Mouse (Mus musculus) forebrain, embryonic 12.5 days (tissue): ENCODE measurements around the gene Phlpp2. TPM values are rescaled to one million over a fixed set of nuclear protein-coding genes. Genes with fewer than 3 reads are reported as not detected.

ENCODE experiments used
- ATAC-seq: fragments of 200-750 bp; cut with Nextera tagmentation; 2 replicates; pipeline ENCODE4 v1.8.0; 2017; ENCODE audit warnings: moderate TSS enrichment; ENCODE audit not compliant: low FRiP score
- H3K27ac ChIP-seq: fragments of 300-500 bp; sonication (generic); 2 replicates; pipeline ENCODE4 v1.5.1; 2016; ENCODE audit warnings: mild to moderate bottlenecking
- H3K27me3 ChIP-seq: fragments of 300-500 bp; sonication (generic); 2 replicates; pipeline ENCODE4 v1.6.1; 2016; ENCODE audit warnings: mild to moderate bottlenecking
- H3K36me3 ChIP-seq: fragments of 300-500 bp; sonication (generic); replicated peaks from 2 replicates; pipeline ENCODE4 v1.6.1; 2016; ENCODE audit warnings: mild to moderate bottlenecking
- H3K4me1 ChIP-seq: fragments of 300-500 bp; sonication (generic); 2 replicates; pipeline ENCODE4 v1.6.1; 2016
- H3K4me2 ChIP-seq: fragments of 300-500 bp; sonication (generic); 2 replicates; pipeline ENCODE4 v1.6.1; 2016; ENCODE audit warnings: mild to moderate bottlenecking, moderate library complexity
- H3K4me3 ChIP-seq: fragments of 300-500 bp; sonication (generic); replicated peaks from 2 replicates; pipeline ENCODE4 v1.5.1; 2016; ENCODE audit warnings: mild to moderate bottlenecking
- H3K9ac ChIP-seq: fragments of 300-500 bp; sonication (generic); 2 replicates; pipeline ENCODE4 v1.6.1; 2016; ENCODE audit warnings: mild to moderate bottlenecking
- H3K9me3 ChIP-seq: fragments of 300-500 bp; sonication (generic); 2 replicates; pipeline ENCODE4 v1.6.1; 2016
- WGBS: fragments of 180-500 bp; shearing (Covaris S2); methylation state at CpG from one replicate; pipeline ENCODE4 v1.1.7; 2016; 5-methylcytosine and 5-hydroxymethylcytosine counted together
- polyA plus RNA-seq: library from polyadenylated mRNA; unstranded; fragments of >200 nt; fragmentation: Nextera tagmentation; extraction: Ambion mirVana; gene quantifications from 2 replicates; pipeline ENCODE4 v1.2.1, GENCODE M21; 2016

The Phlpp2 gene
- 3.1 and 3.9 TPM in 2 replicates for polyA plus RNA-seq

DNA sequence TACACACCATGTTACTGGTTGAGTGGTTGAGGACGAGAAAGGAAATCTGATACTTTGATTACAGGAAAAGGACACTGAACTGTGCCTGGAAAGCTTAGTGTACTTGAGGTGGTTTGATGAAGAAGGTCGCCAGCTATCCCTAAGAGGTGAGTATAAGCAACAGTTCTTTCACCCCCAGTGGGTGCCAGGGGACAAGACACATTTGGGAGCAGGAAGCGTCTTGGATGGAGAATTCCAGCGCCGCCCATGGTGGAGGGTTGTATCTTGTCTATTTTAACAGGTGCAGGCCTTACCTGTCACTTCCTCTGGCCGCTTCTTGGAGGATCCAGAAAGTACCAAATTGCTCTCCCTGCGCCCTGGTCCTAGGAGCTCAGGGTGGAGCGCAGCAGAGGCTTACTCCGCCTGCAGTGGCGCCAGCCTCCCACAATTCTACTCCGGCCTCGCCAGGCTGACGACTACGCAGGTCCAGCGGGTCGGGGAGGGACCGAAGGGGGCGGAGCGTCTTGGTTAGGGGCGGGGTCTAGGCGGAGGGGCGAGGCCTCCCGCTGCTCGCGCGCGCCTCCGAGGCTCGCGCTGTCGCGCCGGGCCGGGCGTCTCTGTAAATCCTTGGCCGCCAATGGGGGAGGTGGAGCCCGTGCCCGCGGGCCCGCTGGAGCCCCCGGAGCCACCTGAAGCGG, at the start of gene Phlpp2:
Gene Phlpp2, plus strand, starts transcription at position 540 of the 677 bp plus-strand sequence.
- 1% methylated on average over 41 of the region's 42 CpGs for WGBS
- H3K4me1 ChIP-seq = peaks cover 9% of the 10 kb centered on the region
- H3K4me2 ChIP-seq = peak within 1 kb of the TSS; percentile 87
- H3K27ac ChIP-seq = peak within 1 kb of the TSS; percentile 92
- no peaks in the 10 kb centered on the region for H3K36me3 ChIP-seq
- no peaks in the 10 kb centered on the region for H3K9me3 ChIP-seq
- ATAC-seq = peak; percentile 98
- H3K27me3 ChIP-seq = no peaks in the 10 kb centered on the region
- peak within 1 kb of the TSS; percentile 93 for H3K9ac ChIP-seq
- H3K4me3 ChIP-seq = peak within 1 kb of the TSS; percentile 96

DNA sequence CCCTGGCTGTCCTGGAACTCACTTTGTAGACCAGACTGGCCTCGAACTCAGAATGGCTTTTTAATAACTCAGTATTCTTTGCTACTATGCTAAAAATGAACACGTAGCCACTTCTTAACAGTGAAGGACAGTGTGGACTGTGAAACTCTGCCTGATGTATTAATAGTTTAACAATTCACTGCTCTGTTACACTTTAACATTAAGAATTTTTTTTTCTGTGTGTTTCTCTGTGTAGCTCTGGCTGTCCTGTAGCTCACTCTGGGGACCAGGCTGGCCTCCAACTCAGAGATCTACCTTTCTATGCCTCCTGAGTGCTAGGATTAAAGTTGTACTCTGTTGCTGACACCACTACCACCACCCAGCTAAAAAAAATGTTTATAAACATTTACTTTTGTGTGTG, 44.8 kb upstream of the Phlpp2 start:
- no peaks in the 10 kb centered on the region for H3K27me3 ChIP-seq
- H3K9me3 ChIP-seq = no peaks in the 10 kb centered on the region
- 91% methylated on average over 2 of the region's 2 CpGs for WGBS
- H3K4me2 ChIP-seq = no peak overlapping the region
- H3K4me1 ChIP-seq = no peaks in the 10 kb centered on the region
- no peak overlapping the region for H3K4me3 ChIP-seq
- H3K27ac ChIP-seq = no peak overlapping the region
- no peak overlapping the region for H3K9ac ChIP-seq
- peaks cover 5% of the 10 kb centered on the region; the same call in 1 of the 2 replicates for H3K36me3 ChIP-seq
- ATAC-seq = no peak

DNA sequence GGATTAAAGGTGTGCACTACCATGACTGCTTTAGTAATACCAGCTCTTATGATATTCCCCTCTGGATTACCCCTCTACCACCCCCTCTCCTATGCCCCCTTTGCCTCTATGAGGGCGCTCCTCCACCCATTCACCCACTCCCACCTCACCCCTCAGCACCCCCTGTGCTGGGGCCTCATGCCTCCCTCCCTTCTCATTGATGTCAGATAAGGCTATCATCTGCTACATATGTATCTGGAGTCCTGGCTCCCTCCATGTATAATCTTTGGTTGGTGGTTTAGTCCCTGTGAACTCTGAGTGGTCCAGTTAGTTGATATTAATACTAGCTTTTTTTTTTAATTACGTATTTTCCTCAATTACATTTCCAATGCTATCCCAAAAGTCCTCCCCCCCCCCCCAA, 28.5 kb upstream of the Phlpp2 start:
- Histone ChIP-seq H3K36me3 (peaks cover 38% of the 10 kb centered on the region), H3K9ac (no peak overlapping the region), H3K9me3 (no peaks in the 10 kb centered on the region), H3K4me1 (no peaks in the 10 kb centered on the region), H3K27me3 (no peaks in the 10 kb centered on the region), H3K4me2 (no peak overlapping the region), H3K4me3 (no peak overlapping the region), H3K27ac (no peak overlapping the region)
- 91% methylated on average over 2 of the region's 2 CpGs for WGBS
- no peak for ATAC-seq

DNA sequence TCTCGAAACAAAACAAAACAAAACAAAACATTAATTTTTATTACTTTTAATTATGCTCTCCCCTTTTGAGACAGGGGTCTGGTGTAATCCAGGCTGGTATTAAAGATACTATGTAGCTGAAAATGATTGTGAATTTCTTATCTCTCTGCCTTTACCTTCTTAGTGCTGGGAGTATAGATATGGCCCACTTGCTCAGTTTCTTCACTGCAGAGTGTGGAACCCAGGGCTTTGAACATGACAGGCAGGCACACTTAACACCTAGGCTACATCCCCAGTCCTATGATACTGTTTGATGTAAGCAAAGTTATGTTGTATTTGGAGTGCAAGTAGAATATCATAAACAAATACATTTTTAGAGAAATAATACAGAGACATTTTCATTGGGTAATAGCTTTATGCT, 25.9 kb upstream of the Phlpp2 start:
- H3K9me3 ChIP-seq = no peaks in the 10 kb centered on the region
- no peaks in the 10 kb centered on the region for H3K4me1 ChIP-seq
- no peak overlapping the region for H3K27ac ChIP-seq
- H3K27me3 ChIP-seq = no peaks in the 10 kb centered on the region
- H3K9ac ChIP-seq = no peak overlapping the region
- H3K4me2 ChIP-seq = no peak overlapping the region
- no peak overlapping the region for H3K4me3 ChIP-seq
- no peak for ATAC-seq
- WGBS = 100% methylated on average over 1 of the region's 1 CpGs
- H3K36me3 ChIP-seq = peaks cover 39% of the 10 kb centered on the region

DNA sequence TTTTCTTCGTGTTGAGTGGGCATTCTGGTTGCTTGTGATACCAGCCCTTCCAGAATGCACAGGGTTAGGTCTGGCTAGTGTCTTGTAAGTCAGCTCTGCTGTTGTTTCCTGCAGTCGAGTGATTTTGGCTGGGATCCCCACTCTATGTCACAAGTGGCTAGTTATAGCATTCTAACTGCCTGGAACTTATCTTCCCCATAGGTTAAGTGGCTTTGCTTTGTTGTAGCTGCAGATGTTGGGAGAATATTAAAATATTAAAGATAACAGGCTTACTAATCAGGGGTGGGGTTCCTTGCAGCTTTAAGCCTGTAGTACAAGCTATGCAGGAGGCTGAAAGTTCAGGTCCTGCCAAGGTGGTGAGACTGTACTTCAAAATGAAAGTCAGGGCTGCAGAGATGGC, 20.5 kb upstream of the Phlpp2 start:
- Histone ChIP-seq H3K4me1 (no peaks in the 10 kb centered on the region), H3K4me2 (no peak overlapping the region), H3K27ac (no peak overlapping the region), H3K36me3 (peaks cover 65% of the 10 kb centered on the region), H3K9ac (no peak overlapping the region), H3K27me3 (no peaks in the 10 kb centered on the region), H3K9me3 (no peaks in the 10 kb centered on the region), H3K4me3 (no peak overlapping the region)
- no peak for ATAC-seq
- WGBS = 83% methylated on average over 2 of the region's 2 CpGs

DNA sequence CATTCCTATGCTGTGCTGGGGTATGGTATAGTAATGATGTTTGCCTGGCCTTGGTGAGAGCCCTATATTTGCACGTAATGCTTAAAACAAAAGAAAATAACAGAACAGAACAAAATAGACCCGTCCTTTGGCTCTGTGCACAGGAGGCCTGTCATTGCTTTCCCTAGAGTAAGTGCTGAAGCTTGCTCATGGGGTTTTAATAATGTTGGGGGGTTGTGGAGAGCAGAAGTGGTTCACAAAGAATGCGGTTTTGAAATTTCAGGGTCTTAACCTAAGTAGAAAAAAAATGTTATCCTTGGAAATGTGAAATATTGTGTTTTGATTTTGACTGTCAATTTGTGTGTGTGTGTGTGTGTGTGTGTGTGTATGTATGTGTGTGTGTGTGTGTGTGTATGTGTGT, 19.4 kb upstream of the Phlpp2 start:
- no peaks in the 10 kb centered on the region for H3K9me3 ChIP-seq
- peaks cover 59% of the 10 kb centered on the region for H3K36me3 ChIP-seq
- 89% methylated on average over 3 of the region's 3 CpGs for WGBS
- no peak overlapping the region for H3K27ac ChIP-seq
- no peak overlapping the region for H3K4me2 ChIP-seq
- no peaks in the 10 kb centered on the region for H3K4me1 ChIP-seq
- ATAC-seq = no peak
- H3K27me3 ChIP-seq = no peaks in the 10 kb centered on the region
- no peak overlapping the region for H3K4me3 ChIP-seq
- no peak overlapping the region for H3K9ac ChIP-seq

DNA sequence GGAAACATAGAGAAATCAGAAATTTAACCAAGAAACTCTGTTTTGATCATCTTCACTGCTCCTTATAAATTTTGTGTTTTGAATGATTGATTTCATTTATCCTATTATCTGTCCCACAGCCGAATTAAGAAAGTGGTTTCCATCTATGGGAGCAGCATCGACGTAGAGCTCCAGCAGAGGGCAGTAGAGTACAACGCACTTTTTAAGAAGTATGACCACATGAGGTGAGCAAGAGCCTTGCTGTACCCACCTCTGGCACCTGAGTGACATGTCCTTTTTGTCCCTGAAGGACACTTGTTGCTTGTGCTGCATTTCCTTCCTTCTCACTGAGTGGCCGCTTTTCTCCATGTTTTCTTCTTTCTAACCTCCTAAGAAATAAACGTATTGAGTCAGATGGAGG, 14.9 kb upstream of the Phlpp2 start:
- Histone ChIP-seq H3K4me3 (no peak overlapping the region), H3K36me3 (peaks cover 67% of the 10 kb centered on the region), H3K9me3 (no peaks in the 10 kb centered on the region), H3K4me2 (no peak overlapping the region), H3K9ac (no peak overlapping the region), H3K27ac (no peak overlapping the region), H3K4me1 (no peaks in the 10 kb centered on the region), H3K27me3 (no peaks in the 10 kb centered on the region)
- no peak for ATAC-seq
- WGBS = 45% methylated on average over 6 of the region's 6 CpGs

DNA sequence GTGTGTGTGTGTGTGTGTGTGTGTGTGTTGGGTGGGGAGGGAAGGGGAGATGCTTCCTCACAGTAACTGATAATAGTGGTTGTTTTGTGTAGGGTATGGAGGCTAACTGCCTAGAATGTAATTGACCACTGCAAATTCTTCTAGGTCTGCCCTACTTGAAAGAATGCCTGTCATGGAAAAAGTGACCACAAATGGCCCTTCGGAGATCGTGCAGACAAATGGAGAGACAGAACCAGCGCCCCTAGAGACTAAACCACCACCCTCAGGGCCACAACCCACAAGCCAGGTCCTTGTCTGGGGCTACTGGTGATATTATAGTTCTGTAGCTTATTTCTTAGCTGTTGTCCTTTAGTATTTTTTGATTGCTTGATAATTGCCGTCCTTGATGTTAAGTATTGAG, 13.8 kb upstream of the Phlpp2 start:
- H3K4me1 ChIP-seq = no peaks in the 10 kb centered on the region
- no peak overlapping the region for H3K4me3 ChIP-seq
- 86% methylated on average over 4 of the region's 4 CpGs for WGBS
- ATAC-seq = no peak
- H3K27ac ChIP-seq = no peak overlapping the region
- no peaks in the 10 kb centered on the region for H3K9me3 ChIP-seq
- H3K9ac ChIP-seq = no peak overlapping the region
- peaks cover 64% of the 10 kb centered on the region for H3K36me3 ChIP-seq
- H3K27me3 ChIP-seq = no peaks in the 10 kb centered on the region
- H3K4me2 ChIP-seq = no peak overlapping the region

DNA sequence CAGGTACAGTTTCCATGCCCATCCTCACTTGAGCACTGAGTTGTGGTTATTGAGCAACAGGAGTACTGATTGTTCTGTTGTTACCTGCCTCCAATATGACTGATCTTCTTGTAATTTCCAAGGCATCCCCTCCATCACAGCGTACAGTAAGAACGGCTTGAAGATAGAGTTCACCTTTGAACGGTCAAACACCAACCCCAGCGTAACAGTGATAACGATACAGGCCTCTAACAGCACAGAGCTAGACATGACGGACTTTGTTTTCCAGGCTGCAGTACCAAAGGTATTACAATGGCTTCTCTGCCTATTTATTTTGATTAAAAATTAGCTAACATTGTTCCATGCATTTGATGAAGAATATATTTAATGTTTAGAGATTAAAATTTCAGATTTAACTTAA, 12.9 kb upstream of the Phlpp2 start:
- no peaks in the 10 kb centered on the region for H3K27me3 ChIP-seq
- no peaks in the 10 kb centered on the region for H3K9me3 ChIP-seq
- no peak overlapping the region for H3K27ac ChIP-seq
- H3K9ac ChIP-seq = no peak overlapping the region
- WGBS = 95% methylated on average over 6 of the region's 6 CpGs
- no peaks in the 10 kb centered on the region for H3K4me1 ChIP-seq
- H3K4me3 ChIP-seq = no peak overlapping the region
- H3K4me2 ChIP-seq = no peak overlapping the region
- peaks cover 64% of the 10 kb centered on the region for H3K36me3 ChIP-seq
- no peak for ATAC-seq

DNA sequence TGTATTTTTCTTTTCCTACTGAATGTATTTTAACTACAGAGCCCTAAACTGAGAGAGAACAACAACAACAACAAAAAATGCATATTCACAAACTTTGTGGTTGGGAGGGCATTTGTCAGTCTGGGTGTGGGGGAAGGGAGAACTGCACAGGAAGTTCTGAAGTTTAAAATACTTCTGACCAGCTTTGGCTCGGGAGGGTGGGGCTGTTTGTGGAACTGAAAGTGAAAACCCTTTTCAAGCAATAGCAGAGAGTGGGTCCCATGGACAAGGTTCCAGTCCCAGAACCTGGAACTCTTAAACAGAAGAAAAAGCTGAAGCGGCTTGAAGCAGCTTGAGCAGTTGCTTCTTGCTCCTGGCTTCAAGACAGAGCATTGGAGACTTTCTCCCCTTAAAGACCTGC, 4.9 kb upstream of the Phlpp2 start:
- Histone ChIP-seq H3K9ac (no peak overlapping the region), H3K4me2 (no peak overlapping the region), H3K27ac (no peak overlapping the region), H3K9me3 (no peaks in the 10 kb centered on the region), H3K27me3 (no peaks in the 10 kb centered on the region), H3K36me3 (peaks cover 39% of the 10 kb centered on the region), H3K4me1 (peaks cover 5% of the 10 kb centered on the region; the same call in 1 of the 2 replicates), H3K4me3 (no peak overlapping the region)
- WGBS = 86% methylated on average over 2 of the region's 2 CpGs
- no peak for ATAC-seq

DNA sequence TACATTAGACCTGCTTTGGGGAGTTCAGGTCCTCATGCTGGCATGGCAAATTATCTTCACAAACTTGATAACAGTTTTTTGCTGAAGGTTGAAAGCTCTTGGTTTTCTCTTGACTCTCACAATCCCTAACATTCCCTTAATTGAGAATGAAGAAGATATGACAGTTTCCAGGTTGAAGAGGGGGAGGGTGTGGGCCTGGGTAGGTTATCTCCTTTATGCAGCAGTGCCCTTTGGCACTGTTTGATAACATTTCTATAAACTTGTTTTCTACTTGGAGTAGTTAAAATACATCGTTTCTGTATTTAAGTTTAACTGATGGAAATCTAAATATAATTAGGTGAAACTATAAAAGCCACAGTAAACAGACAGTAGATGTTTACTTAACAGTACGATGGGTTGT, 3.5 kb upstream of the Phlpp2 start:
- H3K4me1 ChIP-seq = peaks cover 9% of the 10 kb centered on the region
- no peak overlapping the region for H3K4me3 ChIP-seq
- H3K27ac ChIP-seq = no peak overlapping the region
- ATAC-seq = no peak
- no peak overlapping the region for H3K9ac ChIP-seq
- H3K27me3 ChIP-seq = no peaks in the 10 kb centered on the region
- WGBS = 92% methylated on average over 2 of the region's 2 CpGs
- no peaks in the 10 kb centered on the region for H3K9me3 ChIP-seq
- peaks cover 32% of the 10 kb centered on the region for H3K36me3 ChIP-seq
- no peak overlapping the region for H3K4me2 ChIP-seq

DNA sequence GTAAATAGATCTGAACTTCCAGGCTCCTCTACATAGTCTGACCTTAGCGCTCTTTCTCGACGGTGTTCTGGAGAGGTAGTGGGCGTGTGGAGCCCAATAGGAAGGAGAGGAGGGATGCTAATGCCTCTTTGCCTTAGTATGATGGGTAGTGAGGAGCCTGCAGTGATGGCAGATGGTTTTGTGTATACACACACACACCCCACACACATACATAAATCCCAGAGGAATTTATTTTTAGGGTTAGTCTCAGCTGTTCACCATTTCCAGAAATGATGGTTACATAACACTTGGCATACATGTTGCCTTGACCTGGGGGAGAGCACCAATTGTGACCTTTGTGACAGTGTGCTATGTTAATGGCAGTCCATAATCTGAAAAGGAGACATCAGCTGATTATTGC, 2.8 kb upstream of the Phlpp2 start:
- no peak for ATAC-seq
- WGBS = 83% methylated on average over 4 of the region's 4 CpGs
- Histone ChIP-seq H3K9me3 (no peaks in the 10 kb centered on the region), H3K4me1 (peaks cover 9% of the 10 kb centered on the region), H3K36me3 (peaks cover 25% of the 10 kb centered on the region), H3K4me2 (no peak overlapping the region), H3K27ac (no peak overlapping the region), H3K4me3 (no peak overlapping the region), H3K9ac (no peak overlapping the region), H3K27me3 (no peaks in the 10 kb centered on the region)

DNA sequence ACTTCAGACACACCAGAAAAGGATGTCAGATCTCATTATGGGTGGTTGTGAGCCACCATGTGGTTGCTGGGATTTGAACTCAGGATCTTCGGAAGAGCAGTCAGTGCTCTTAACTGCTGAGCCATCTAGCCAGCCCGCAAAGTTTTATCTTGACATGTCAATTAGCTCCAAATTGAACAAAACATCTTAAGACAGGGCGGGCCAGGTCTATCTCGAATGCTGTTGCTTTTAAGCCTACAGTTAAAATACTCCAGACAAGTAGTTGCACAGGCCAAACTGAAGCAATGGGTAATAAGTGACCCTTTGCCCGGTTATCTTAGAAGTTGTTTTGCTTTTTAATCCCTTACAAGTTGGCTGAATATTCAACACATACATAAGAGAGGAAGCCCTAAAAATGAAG, 1.7 kb upstream of the Phlpp2 start:
- H3K27me3 ChIP-seq = no peaks in the 10 kb centered on the region
- 90% methylated on average over 5 of the region's 5 CpGs for WGBS
- no peak overlapping the region for H3K9ac ChIP-seq
- H3K4me1 ChIP-seq = peaks cover 9% of the 10 kb centered on the region
- H3K4me3 ChIP-seq = no peak overlapping the region
- H3K27ac ChIP-seq = no peak overlapping the region
- H3K36me3 ChIP-seq = peaks cover 13% of the 10 kb centered on the region
- ATAC-seq = no peak
- H3K9me3 ChIP-seq = no peaks in the 10 kb centered on the region
- H3K4me2 ChIP-seq = no peak overlapping the region
